Mouse (Mus musculus) thymus, postnatal 36 days (tissue): ENCODE measurements around the gene Lrrc38.
A peak's percentile ranks its signal among the peaks of the same experiment; 100 is the strongest.

Experiments
- DNase-seq, 2 experiments: peaks; one replicate each; pipeline ENCODE4 v3.0.0; 2022; ENCODE audit warnings: mixed read lengths in 2 of 2

Lrrc38 gene

GRCm38 (mm10) chr4:143352301-143352700 is 2.7 kb downstream of the Lrrc38 start:
- no peak for DNase-seq

GRCm38 (mm10) chr4:143361520-143361919 is 12.0 kb downstream of the Lrrc38 start:
- DNase-seq, result no peak

- DNase-seq, result no peak
Measured at GRCm38 (mm10) chr4:143366415-143367041, 17.0 kb downstream of the Lrrc38 start.

- DNase-seq, result no peak
Measured at GRCm38 (mm10) chr4:143379480-143379879, 29.9 kb downstream of the Lrrc38 start.

- no peak for DNase-seq
Measured at GRCm38 (mm10) chr4:143379931-143380715, 30.6 kb downstream of the Lrrc38 start.

- DNase-seq, result peak in 1 of 2 experiments; percentile 9
Measured at GRCm38 (mm10) chr4:143380716-143381004, 31.1 kb downstream of the Lrrc38 start.

DNA sequence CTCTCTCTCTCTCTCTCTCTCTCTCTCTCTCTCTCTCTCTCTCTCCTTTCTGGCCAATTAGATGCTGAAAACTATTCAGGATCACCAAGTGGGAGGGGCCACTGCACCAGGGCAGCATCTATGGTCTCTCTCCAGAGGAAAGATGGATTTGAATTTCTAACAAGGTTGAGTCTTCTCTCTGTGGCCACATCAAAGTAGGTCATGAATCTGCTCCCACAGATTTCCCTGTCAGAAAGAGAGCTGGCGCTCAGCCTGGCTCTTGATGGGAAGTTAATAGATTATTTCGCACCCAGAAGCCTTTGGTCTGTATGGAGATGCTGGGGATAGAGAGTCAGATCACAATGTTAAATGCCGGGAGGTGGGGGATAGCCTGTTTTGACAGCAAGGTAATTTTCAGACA is 32.6 kb downstream of the Lrrc38 start:
- no peak for DNase-seq

GRCm38 (mm10) chr4:143383646-143384045 is 34.1 kb downstream of the Lrrc38 start:
- DNase-seq, result no peak

DNA sequence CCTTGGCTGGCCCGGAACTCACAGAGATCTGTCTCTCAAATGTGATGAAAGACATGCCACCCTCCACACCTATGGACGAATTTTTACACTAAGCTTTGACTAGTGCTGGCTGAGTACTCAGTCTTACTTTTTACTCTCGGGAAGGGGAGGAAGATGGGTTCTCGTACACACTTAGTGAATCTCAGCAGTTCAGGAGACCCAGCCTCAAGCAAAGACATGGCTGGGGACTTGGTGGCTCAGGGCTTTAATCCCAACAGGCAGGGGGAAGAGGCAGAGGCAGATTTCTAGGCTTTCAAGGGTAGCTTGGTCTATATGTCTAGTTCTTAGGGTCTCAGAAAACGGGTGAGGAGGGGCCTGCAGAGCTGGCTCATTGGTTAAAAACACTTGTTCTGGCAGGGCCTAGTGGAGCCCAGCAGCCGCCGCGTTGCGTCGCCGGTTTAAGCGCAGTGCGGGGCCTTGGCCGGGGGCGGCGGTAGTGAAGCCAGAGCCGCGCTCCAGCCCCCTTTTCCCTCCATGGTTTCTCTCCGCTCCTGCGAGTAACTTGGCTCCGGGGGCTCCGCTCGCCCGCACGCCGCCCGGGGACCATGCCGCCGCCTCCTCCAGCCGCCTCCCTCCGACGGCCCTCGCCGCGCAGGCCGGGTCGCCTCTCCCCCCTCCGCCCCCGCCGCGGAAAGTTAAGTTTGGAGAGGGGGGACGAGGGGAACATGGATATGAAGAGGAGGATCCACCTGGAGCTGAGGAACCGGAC is 39.6 kb downstream of the Lrrc38 start:
- peak; percentile 6 to 19 for DNase-seq

DNA sequence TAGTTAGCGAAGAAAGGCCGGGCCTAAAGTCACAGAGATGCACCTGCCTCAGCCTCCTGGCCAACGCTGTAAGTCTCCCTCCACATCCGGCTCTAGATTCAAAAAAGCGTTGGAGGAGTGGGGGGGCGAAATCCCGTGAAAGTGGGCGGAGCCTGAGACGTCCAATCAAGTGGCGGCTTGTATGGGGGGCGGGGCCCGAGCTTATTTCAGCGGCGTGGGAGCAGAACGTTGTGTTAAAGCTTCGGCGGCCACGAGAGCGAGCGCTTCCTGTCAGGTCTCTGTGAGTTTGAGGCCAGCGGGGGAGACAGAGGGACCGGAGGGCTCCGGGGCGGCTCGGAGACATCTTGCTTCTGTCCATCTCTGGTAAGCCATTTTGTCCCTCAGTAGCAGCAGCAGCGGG is 44.6 kb downstream of the Lrrc38 start, which contains the start of gene Pramel1:
Gene Pramel1 (plus strand): TSS at position 248 of the 400 bp plus-strand sequence.
- DNase-seq, result no peak

DNA sequence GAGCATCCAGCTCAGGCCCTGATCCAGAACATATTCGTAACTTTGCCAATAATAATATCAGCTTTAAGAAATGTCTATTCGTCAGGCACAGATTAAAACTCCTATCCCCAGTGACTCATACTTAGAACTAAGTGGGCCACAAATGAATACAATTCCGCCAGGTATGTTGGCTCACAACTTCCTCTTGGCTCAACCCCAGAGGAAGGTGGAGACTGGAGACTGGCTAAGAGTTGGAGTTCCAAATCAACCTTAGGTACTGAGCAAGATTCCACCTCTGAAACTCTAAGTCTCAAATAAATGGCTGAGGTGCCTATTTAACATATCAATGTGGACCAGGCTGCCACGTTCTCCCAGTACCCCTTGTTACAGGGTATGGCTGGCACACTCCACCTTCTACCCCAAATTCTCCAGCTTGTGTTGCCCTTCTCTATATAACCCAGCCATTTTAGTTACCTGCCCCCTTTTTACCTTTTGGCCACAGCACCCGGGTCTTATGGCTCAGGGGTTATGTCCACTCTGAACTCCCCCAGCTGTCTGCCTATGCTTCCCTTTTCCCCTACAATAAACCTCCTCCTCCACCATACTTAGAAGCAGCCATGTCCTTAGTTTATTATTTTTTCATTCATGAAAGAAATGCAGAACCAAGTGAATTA is 62.1 kb downstream of the Lrrc38 start:
- DNase-seq, result no peak

- DNase-seq, result peak; percentile 84 to 85
Measured at GRCm38 (mm10) chr4:143412219-143413092, 62.9 kb downstream of the Lrrc38 start, which contains the start of gene Pramef8. Gene Pramef8 (plus strand): TSS chr4:143412426.

GRCm38 (mm10) chr4:143413621-143414020 is 64.1 kb downstream of the Lrrc38 start:
- no peak for DNase-seq

DNA sequence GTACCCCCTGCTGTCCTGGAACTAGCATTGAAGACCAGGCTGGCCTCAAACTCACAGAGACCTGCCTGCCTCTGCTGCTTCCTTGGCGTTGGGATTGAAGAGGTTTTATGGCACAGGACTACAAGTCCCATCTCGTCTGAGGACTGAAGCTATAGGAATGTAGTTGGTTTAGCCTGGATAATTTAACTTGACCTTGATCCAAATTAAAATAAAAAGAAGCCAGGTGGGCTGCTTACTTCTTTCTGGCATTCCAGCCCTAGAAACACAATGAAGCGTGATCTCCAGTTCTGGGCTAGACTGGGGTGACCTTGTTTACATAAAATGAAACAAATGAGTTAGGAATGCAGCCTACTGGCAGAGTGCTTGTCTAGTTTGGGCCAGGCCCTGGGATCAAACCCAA is 64.6 kb downstream of the Lrrc38 start:
- no peak for DNase-seq
